Mouse (Mus musculus) cortical plate, adult 2 months (tissue): ENCODE results near the gene Prkaa1. TPM values are rescaled to one million over a fixed set of nuclear protein-coding genes. Genes with fewer than 3 reads are reported as not detected.

Source experiments
- H3K27ac ChIP-seq: fragments of 200-500 bp; 2 replicates; pipeline ENCODE4 v1.5.1; 2012; ENCODE audit warnings: low read length, control low read depth, inconsistent platforms; ENCODE audit not compliant: insufficient read depth
- H3K4me1 ChIP-seq: fragments of 200-500 bp; 2 replicates; pipeline ENCODE4 v1.6.1; 2011; ENCODE audit warnings: low read length; ENCODE audit not compliant: control insufficient read depth, insufficient read depth
- H3K4me3 ChIP-seq: fragments of 200-500 bp; 2 replicates; pipeline ENCODE4 v1.5.1; 2011; ENCODE audit warnings: mild to moderate bottlenecking, low read length, control low read depth; ENCODE audit not compliant: insufficient read depth
- CTCF ChIP-seq: fragments of 200-500 bp; IDR thresholded peaks from 2 replicates; pipeline ENCODE4 v1.5.1; 2011; ENCODE audit warnings: mild to moderate bottlenecking, control low read depth, low read length; ENCODE audit not compliant: insufficient read depth; ENCODE audit errors: extremely low read depth
- POLR2A ChIP-seq: fragments of 200-500 bp; IDR thresholded peaks from 2 replicates; pipeline ENCODE4 v1.6.1; 2011; ENCODE audit warnings: mild to moderate bottlenecking, low read length, control low read depth; ENCODE audit not compliant: insufficient read depth; ENCODE audit errors: extremely low read depth
- polyA plus RNA-seq: library from polyadenylated mRNA; depleted of rRNA; stranded (reverse); fragments of >200 nt; gene quantifications from 2 replicates; pipeline ENCODE4 v1.2.3, GENCODE M21; 2012

The Prkaa1 gene
- polyA plus RNA-seq, 1 experiment, result 13.4 TPM

DNA sequence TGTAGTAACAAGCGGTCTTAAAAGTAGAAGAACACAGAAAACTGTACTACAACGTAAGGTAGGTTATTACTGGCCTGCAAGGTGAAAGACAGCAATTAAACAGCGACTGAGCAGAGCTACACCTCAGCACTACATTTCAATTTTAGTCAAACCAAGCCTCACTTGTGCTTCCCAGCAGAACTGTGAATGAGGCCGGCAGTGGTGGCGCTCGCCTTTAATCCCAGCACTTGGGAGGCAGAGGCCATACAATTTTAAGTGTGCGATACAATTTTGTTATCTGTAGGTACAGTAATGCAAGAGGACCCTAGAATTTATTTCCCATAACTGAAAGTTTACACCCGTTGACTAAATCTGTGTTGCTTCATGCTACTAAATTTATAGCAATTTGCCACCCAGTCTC is 28.5 kb upstream of the Prkaa1 start:
- H3K4me1 ChIP-seq, result peaks cover 3% of the 10 kb centered on the region
- no peak overlapping the region; the same call in 1 of the 2 replicates for H3K4me3 ChIP-seq
- no peak overlapping the region for H3K27ac ChIP-seq
- TF ChIP-seq CTCF, result no peak
- no peak for TF ChIP-seq POLR2A

DNA sequence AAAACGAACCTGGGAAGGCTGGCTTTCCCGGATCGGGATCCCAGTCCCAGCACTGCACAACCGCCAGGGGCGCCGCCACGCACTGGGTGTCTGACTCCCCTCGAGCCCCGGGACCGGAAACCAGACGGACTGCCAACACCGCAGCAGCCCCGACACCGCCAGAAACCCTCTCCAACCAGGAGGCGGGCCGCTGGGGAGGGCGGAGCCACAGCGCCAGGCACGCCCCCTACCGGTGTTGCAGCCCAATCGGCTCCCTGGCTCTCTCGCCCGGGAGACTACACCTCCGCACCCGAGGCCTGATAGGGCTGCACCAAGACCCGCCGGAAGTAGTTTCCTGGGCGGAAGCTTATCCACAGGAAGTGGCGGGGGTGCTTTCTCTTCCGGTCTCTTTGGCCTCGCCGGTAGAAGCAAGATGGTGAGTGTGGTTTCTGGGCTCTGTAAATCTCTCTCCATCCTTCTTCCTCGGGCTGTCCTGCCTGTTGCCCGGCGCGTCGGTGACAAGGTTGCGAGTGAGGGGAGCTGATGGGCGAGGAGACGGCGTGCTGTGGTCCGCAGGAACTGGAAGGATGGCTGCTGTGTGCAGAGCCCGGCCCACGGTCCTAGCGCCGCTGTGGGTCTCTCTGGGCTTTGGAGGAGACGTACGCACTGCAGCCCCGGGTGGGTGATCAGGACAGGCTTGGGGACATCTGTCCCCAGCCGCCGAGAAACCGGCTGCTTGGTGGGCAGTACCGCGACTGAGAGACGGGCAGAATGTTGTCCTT is 27.2 kb upstream of the Prkaa1 start, which contains the start of gene Rpl37:
TSS of gene Rpl37 (plus strand) at position 376 of the 761 bp plus-strand sequence.
- TF ChIP-seq CTCF, result peak; percentile 18; the same call in 1 of the 2 replicates
- peak; percentile 77 for TF ChIP-seq POLR2A
- Histone ChIP-seq H3K27ac (peak within 1 kb of the TSS; percentile 41), H3K4me1 (peaks cover 3% of the 10 kb centered on the region), H3K4me3 (peak within 1 kb of the TSS; percentile 78)

DNA sequence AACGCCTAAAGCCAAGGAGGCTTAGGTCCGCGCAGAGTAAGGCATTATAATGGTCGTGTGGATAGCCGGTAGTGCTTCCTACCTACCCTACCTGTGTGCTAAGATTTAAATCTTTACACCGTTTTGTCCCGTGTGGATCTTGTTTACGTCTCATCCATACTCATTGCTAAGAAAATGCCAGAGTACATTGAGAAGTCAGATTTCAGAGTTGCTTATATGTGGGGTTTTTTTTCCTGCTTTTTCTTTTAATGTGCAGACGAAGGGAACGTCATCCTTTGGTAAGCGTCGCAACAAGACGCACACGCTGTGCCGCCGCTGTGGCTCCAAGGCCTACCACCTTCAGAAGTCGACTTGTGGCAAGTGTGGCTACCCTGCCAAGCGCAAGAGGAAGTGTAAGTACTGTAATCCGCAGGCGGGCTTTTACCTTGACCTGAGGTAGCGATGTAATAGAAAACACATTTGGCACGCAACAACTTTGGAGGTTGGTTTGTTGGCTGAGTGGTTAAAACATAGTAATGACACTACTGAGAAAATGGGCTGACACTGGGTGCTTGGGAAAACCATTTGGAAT is 26.5 kb upstream of the Prkaa1 start:
- peak overlapping the region; percentile 78 for H3K4me3 ChIP-seq
- 0 out of 2 replicates have a peak overlapping the region, but pooled peaks have one; percentile 22 for H3K27ac ChIP-seq
- TF ChIP-seq CTCF, result no peak
- no peak for TF ChIP-seq POLR2A
- H3K4me1 ChIP-seq, result peaks cover 3% of the 10 kb centered on the region

DNA sequence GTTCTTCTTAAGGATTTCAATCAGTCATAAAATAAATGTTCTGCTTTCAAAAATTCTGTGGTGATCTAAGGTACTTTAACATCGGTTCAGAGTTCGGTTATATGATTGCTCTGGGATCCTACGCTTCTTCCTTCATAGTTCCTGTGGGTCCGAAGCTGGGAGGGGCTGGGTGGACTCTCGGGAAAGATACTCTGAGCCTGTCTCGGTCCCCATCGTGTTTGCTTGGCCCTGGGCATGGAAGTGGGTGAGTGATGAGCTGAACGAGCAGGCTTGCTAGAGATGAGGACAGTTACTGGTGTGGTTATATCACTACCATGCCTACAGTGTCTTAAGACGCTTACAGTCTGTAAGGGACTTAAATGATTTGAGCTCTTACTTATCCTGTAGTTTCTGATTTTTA is 25.0 kb upstream of the Prkaa1 start:
- Histone ChIP-seq H3K27ac (no peak overlapping the region), H3K4me1 (peaks cover 3% of the 10 kb centered on the region), H3K4me3 (no peak overlapping the region)
- no peak for TF ChIP-seq POLR2A
- no peak for TF ChIP-seq CTCF

DNA sequence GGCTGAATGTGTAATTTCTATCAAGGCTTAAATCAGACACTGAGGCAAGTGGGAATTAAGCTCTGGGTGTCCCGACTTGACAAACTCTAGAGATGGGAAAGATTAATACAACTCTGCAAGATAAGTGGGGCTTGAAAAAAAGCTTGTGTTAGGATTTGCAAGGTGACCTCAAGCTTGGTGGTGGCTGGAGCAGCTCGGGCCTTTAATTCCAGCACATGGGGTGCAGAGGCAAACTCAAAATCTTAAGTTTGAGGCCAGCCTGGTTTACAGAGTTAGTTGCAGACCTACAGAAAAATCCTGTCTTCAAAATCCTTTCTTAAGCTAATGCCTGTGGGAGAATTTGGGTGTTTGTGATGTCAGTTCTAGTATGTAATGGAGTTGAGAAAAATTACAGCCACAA is 24.5 kb upstream of the Prkaa1 start:
- H3K27ac ChIP-seq, result no peak overlapping the region

DNA sequence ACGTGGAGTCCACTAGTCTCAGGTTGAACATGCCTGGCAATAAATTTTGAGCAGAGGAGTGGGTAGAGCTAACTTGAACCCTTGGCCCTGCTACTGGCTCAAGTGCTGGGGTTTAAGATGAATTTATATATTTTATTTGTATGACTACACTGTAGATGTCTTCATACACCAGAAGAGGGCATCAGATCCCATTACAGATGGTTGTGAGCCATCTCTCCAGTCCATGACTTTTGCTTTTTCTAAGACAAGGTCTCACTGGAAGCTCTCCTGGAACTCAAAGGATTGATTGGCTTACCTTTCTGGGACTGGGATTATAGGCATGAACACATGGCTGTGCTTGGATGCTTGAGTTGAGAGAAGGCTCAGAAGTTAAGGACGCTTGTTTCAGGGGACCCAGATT is 24.0 kb upstream of the Prkaa1 start:
- Histone ChIP-seq H3K27ac (no peak overlapping the region), H3K4me1 (peaks cover 3% of the 10 kb centered on the region), H3K4me3 (no peak overlapping the region)
- TF ChIP-seq CTCF, result no peak
- no peak for TF ChIP-seq POLR2A

More for the DNA sequence above, 24.5 kb upstream of the Prkaa1 start:
- Histone ChIP-seq H3K4me3 (no peak overlapping the region), H3K4me1 (peaks cover 3% of the 10 kb centered on the region)
- TF ChIP-seq CTCF, result no peak
- TF ChIP-seq POLR2A, result no peak

DNA sequence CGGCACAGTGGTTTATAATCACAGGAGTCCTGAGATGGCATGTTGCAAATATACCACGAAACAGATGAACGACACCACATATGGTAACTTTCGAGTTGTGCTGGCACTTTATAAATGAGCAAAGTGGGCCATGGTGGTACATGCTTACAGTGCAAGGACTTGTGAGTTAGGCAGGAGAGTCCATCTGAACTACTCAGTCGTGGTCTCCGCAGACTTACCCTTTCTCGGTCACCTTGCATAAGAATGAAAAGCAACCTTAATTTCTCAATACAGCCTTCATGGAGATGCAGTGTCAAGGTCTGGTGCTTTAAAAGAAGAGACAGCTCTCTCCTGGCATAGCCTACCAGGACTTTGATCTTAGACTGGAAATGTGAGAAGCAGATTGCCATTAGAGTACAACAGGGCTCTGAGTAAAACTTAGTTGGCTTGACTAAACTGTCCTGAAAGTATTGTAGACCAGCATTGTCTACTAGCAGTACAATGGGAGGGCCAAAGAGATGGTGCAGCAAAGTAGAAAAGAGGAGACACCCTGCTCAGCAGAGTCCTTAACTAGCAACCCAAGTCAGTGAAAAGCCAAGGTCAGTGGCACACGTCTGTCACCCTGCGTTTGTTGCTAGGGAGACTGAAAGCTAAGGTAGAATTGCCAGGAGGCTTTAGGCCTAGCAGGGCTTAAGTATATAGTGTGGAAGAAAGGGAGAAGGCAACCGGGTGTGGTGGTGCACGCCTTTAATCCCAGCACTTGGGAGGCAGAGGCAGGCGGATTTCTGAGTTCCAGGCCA is 21.9 kb upstream of the Prkaa1 start:
- no peak overlapping the region for H3K27ac ChIP-seq
- TF ChIP-seq POLR2A (no peak), CTCF (no peak)
- H3K4me3 ChIP-seq, result no peak overlapping the region
- peaks cover 3% of the 10 kb centered on the region for H3K4me1 ChIP-seq

DNA sequence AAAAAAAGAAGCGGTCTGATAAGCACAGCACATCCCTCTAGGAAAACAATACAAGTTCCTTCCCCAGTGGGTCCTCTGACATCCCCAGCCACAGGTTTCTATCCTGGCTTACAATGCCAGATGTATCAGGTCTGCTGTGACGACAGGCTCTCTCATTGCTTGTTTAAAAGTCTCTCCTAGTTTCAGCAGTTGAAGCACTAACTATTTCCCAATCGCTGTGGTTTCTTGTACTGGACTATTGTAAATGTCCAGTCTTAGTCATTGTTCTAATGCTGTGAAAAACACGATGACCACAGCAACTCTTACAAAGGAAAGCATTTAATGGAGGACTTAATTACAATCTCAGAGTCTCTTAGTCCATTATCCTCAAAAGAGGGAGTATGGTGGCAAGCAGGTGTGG is 17.2 kb upstream of the Prkaa1 start:
- Histone ChIP-seq H3K4me3 (no peak overlapping the region), H3K27ac (no peak overlapping the region), H3K4me1 (no peaks in the 10 kb centered on the region)
- TF ChIP-seq CTCF, result no peak
- no peak for TF ChIP-seq POLR2A

DNA sequence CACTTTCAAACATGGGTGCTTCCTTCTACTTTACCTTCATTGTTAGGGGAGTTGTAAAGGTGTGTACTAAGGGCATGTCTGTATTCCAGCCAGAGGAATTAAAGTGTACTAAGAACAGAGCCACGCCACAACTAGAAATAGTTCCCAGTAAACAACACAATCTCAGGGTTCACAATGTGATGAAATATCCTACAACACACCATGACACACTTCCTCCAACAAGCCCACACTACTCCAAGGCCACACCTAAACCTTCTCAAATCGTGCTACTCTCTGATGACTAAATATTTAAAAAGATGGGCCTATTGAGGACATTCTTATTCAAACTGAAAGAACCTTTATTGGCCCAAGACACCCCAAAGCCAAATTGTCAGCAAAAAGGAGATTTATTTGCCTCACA is 16.2 kb upstream of the Prkaa1 start:
- TF ChIP-seq POLR2A (no peak), CTCF (no peak)
- no peak overlapping the region for H3K27ac ChIP-seq
- no peak overlapping the region for H3K4me3 ChIP-seq

More for the DNA sequence above, 16.2 kb upstream of the Prkaa1 start:
- H3K4me1 ChIP-seq, result no peaks in the 10 kb centered on the region
